Comparison of ENCODE assay signal across 20 mouse cellular contexts in genomic region chr19:5444954-5445353, GRCm38 (mm10). TPM values are rescaled to one million over a fixed set of nuclear protein-coding genes. Genes with fewer than 3 reads are reported as not detected.
DNase-seq lines count a peak whose midpoint lies in the region; ATAC-seq and TF ChIP-seq lines count a peak whose summit lies in the region.
"Had no signal": no experiment of that assay in that cellular context is flagged by ENCODE, and none has a peak within 500 bp of the region (broad histone marks: within the 10 kb centered on the region; RNA-seq: fewer than 3 reads in every experiment).

No protein-coding gene starts in this region.

- H3K9ac ChIP-seq in liver, postnatal 0 days (replicated peaks): no peak overlapping the region
- no peak overlapping the region for H3K9ac ChIP-seq in liver, embryonic 11.5 days (ENCODE audit: low read depth, low read length)
- no peak overlapping the region for H3K9ac ChIP-seq in embryonic facial prominence, embryonic 14.5 days (ENCODE audit: low read depth, low read length)
- H3K9ac ChIP-seq in heart, embryonic 11.5 days (ENCODE audit: low read depth, low read length): no peak overlapping the region
- H3K9ac ChIP-seq: hindbrain, embryonic 12.5 days; limb, embryonic 15.5 days had no signal

- no peaks in the 10 kb centered on the region for H3K36me3 ChIP-seq in liver, postnatal 0 days (replicated peaks; ENCODE audit: insufficient read depth, low read length)
- no peaks in the 10 kb centered on the region for H3K36me3 ChIP-seq in liver, embryonic 11.5 days (ENCODE audit: control insufficient read depth, insufficient read depth, low read length)
- no peaks in the 10 kb centered on the region for H3K36me3 ChIP-seq in embryonic facial prominence, embryonic 14.5 days (ENCODE audit: control insufficient read depth, insufficient read depth, low read length)
- no peaks in the 10 kb centered on the region for H3K36me3 ChIP-seq in heart, embryonic 11.5 days (ENCODE audit: control insufficient read depth, insufficient read depth, low read length)
- H3K36me3 ChIP-seq: hindbrain, embryonic 12.5 days; limb, embryonic 15.5 days had no signal

- H3K4me1 ChIP-seq in liver, postnatal 0 days (ENCODE audit: insufficient read depth): peaks cover 23% of the 10 kb centered on the region
- H3K4me1 ChIP-seq in liver, embryonic 11.5 days (replicated peaks; ENCODE audit: control insufficient read depth, insufficient read depth, low read length): peaks cover 15% of the 10 kb centered on the region
- 0 out of 2 replicates have a peak, but pooled peaks cover 4% of the 10 kb centered on the region for H3K4me1 ChIP-seq in embryonic facial prominence, embryonic 14.5 days (ENCODE audit: control insufficient read depth, insufficient read depth, low read length)
- H3K4me1 ChIP-seq in heart, embryonic 11.5 days (ENCODE audit: control insufficient read depth, insufficient read depth, low read length): peaks cover 19% of the 10 kb centered on the region

- DNase-seq in liver, postnatal 0 days: no peak
- no peak for DNase-seq in liver, embryonic 11.5 days (ENCODE audit: low spot score)
- DNase-seq in Muller cell, postnatal 12 days (ENCODE audit: inconsistent ontology term): peak; percentile 92
- DNase-seq in embryonic facial prominence, embryonic 14.5 days (ENCODE audit: low spot score): peak; percentile 11
- peak; percentile 44 to 71 for DNase-seq in kidney, postnatal 25 days
- no peak for DNase-seq in spleen, adult 12 weeks (ENCODE audit: low spot score)
- no peak for DNase-seq in right cerebral cortex, adult 18-20 months
- DNase-seq: adrenal gland, postnatal 25 days; cerebellum, adult 2 months; gastrocnemius, postnatal 36 days; layer of hippocampus, postnatal 36 days; thymus, postnatal 25 days had no signal

- H3K27ac ChIP-seq in liver, postnatal 0 days (ENCODE audit: low read depth): no peak overlapping the region
- no peak overlapping the region for H3K27ac ChIP-seq in liver, embryonic 11.5 days (ENCODE audit: low read depth, low read length)
- no peak overlapping the region for H3K27ac ChIP-seq in embryonic facial prominence, embryonic 14.5 days (replicated peaks; ENCODE audit: low read depth, low read length)
- no peak overlapping the region for H3K27ac ChIP-seq in heart, embryonic 11.5 days (ENCODE audit: low read depth, low read length)
- H3K27ac ChIP-seq: hindbrain, embryonic 12.5 days; limb, embryonic 15.5 days had no signal

- H3K9me3 ChIP-seq in liver, postnatal 0 days (ENCODE audit: low read length): peaks cover 4% of the 10 kb centered on the region; the same call in 1 of the 2 replicates
- peaks cover 5% of the 10 kb centered on the region; the same call in 1 of the 2 replicates for H3K9me3 ChIP-seq in liver, embryonic 11.5 days (ENCODE audit: control insufficient read depth, low read length)
- peaks cover 4% of the 10 kb centered on the region; the same call in 1 of the 2 replicates for H3K9me3 ChIP-seq in embryonic facial prominence, embryonic 14.5 days (ENCODE audit: control insufficient read depth, low read length)
- peaks cover 4% of the 10 kb centered on the region for H3K9me3 ChIP-seq in heart, embryonic 11.5 days (replicated peaks; ENCODE audit: control insufficient read depth, low read length)

- peaks cover 46% of the 10 kb centered on the region for H3K27me3 ChIP-seq in liver, postnatal 0 days (ENCODE audit: insufficient read depth, low read length)
- peaks cover 33% of the 10 kb centered on the region for H3K27me3 ChIP-seq in liver, embryonic 11.5 days (replicated peaks; ENCODE audit: control insufficient read depth, insufficient read depth, low read length)
- peaks cover 33% of the 10 kb centered on the region for H3K27me3 ChIP-seq in embryonic facial prominence, embryonic 14.5 days (replicated peaks; ENCODE audit: control insufficient read depth, insufficient read depth, low read length)
- H3K27me3 ChIP-seq in heart, embryonic 11.5 days (ENCODE audit: control insufficient read depth, insufficient read depth, low read length): peaks cover 48% of the 10 kb centered on the region

- ATAC-seq in liver, postnatal 0 days: no peak
- ATAC-seq in liver, embryonic 11.5 days (replicated peaks; ENCODE audit: low FRiP score): no peak
- no peak for ATAC-seq in embryonic facial prominence, embryonic 14.5 days (ENCODE audit: low read depth)
- ATAC-seq in heart, embryonic 11.5 days (replicated peaks; ENCODE audit: insufficient number of reproducible peaks, low FRiP score, low TSS enrichment): no peak
- ATAC-seq: forebrain, embryonic 16.5 days; inflammation-experienced regulatory T-cells, adult 6 months had no signal

- TF ChIP-seq CTCF in liver, postnatal 0 days (IDR thresholded peaks at IDR 0.05; ENCODE audit: low read depth): no peak

- no peak overlapping the region for H3K4me3 ChIP-seq in liver, postnatal 0 days (ENCODE audit: low read depth, low read length)
- no peak overlapping the region for H3K4me3 ChIP-seq in liver, embryonic 11.5 days (ENCODE audit: low read depth, low read length)
- no peak overlapping the region for H3K4me3 ChIP-seq in embryonic facial prominence, embryonic 14.5 days (ENCODE audit: low read depth, low read length)
- H3K4me3 ChIP-seq in heart, embryonic 11.5 days (ENCODE audit: low read depth, low read length): no peak overlapping the region
- H3K4me3 ChIP-seq: hindbrain, embryonic 12.5 days; limb, embryonic 15.5 days had no signal

- 32% methylated on average over 7 of the region's 7 CpGs for WGBS in liver, postnatal 0 days (ENCODE audit: insufficient replicate concordance)
- WGBS in liver, embryonic 11.5 days: 27% methylated on average over 7 of the region's 7 CpGs
- WGBS in embryonic facial prominence, embryonic 14.5 days: 31% methylated on average over 7 of the region's 7 CpGs
- 27% methylated on average over 7 of the region's 7 CpGs for WGBS in heart, embryonic 11.5 days (ENCODE audit: insufficient replicate concordance)

- TF ChIP-seq EP300 in liver, postnatal 0 days (IDR thresholded peaks at IDR 0.05; ENCODE audit: low read depth): no peak

- 0 out of 2 replicates have a peak overlapping the region, but pooled peaks have one; percentile 3 for H3K4me2 ChIP-seq in liver, postnatal 0 days (ENCODE audit: low read depth, low read length)
- no peak overlapping the region for H3K4me2 ChIP-seq in liver, embryonic 11.5 days
- H3K4me2 ChIP-seq in embryonic facial prominence, embryonic 14.5 days (ENCODE audit: low read depth, low read length): no peak overlapping the region
- no peak overlapping the region for H3K4me2 ChIP-seq in heart, embryonic 11.5 days
- H3K4me2 ChIP-seq: hindbrain, embryonic 12.5 days; limb, embryonic 15.5 days; midbrain, embryonic 11.5 days had no signal

RNA-seq across cellular contexts. Expression of gene Fosl1, which starts 2.4 kb away (rescaled TPM):
- not detected in 2 replicates for polyA plus RNA-seq in liver, postnatal 0 days (2015; fragmentation: Nextera tagmentation; extraction: Ambion mirVana)
- 0.52 and 0.59 TPM in 2 replicates for polyA plus RNA-seq in liver, embryonic 11.5 days (2014; fragmentation: Nextera tagmentation; extraction: Ambion mirVana)
- polyA plus RNA-seq in embryonic facial prominence, embryonic 14.5 days (2014; fragmentation: Nextera tagmentation; extraction: Ambion mirVana): not detected in 2 replicates
- polyA plus RNA-seq in heart, embryonic 11.5 days (2014; fragmentation: Nextera tagmentation; extraction: Ambion mirVana): not detected in 2 replicates
- polyA plus RNA-seq: cerebellum, adult 2 months; forebrain, embryonic 16.5 days; hindbrain, embryonic 12.5 days; inflammation-experienced regulatory T-cells, adult 6 months; limb, embryonic 15.5 days; liver, embryonic 16.5 days; midbrain, embryonic 11.5 days; neural tube, embryonic 11.5 days had no signal

RNA-seq across cellular contexts. Expression of gene Ccdc85b, which starts 12.7 kb away (rescaled TPM):
- polyA plus RNA-seq in liver, postnatal 0 days (2015; fragmentation: Nextera tagmentation; extraction: Ambion mirVana): 1.6 and 2.1 TPM in 2 replicates
- polyA plus RNA-seq in liver, embryonic 11.5 days (2014; fragmentation: Nextera tagmentation; extraction: Ambion mirVana): 5.8 and 6.3 TPM in 2 replicates
- 5.7 and 6.1 TPM in 2 replicates for polyA plus RNA-seq in embryonic facial prominence, embryonic 14.5 days (2014; fragmentation: Nextera tagmentation; extraction: Ambion mirVana)
- polyA plus RNA-seq in heart, embryonic 11.5 days (2014; fragmentation: Nextera tagmentation; extraction: Ambion mirVana): 8.1 and 10.0 TPM in 2 replicates

RNA-seq across cellular contexts. Expression of gene Fibp, which starts 15.5 kb away (rescaled TPM):
- polyA plus RNA-seq in liver, postnatal 0 days (2015; fragmentation: Nextera tagmentation; extraction: Ambion mirVana): 35.6 and 35.7 TPM in 2 replicates
- 60.9 and 66.7 TPM in 2 replicates for polyA plus RNA-seq in liver, embryonic 11.5 days (2014; fragmentation: Nextera tagmentation; extraction: Ambion mirVana)
- polyA plus RNA-seq in embryonic facial prominence, embryonic 14.5 days (2014; fragmentation: Nextera tagmentation; extraction: Ambion mirVana): 75.0 and 99.0 TPM in 2 replicates
- polyA plus RNA-seq in heart, embryonic 11.5 days (2014; fragmentation: Nextera tagmentation; extraction: Ambion mirVana): 73.6 and 79.8 TPM in 2 replicates

RNA-seq across cellular contexts. Expression of gene AI837181, which starts 20.0 kb away (rescaled TPM):
- polyA plus RNA-seq in liver, postnatal 0 days (2015; fragmentation: Nextera tagmentation; extraction: Ambion mirVana): 15.8 and 16.1 TPM in 2 replicates
- 24.2 and 27.2 TPM in 2 replicates for polyA plus RNA-seq in liver, embryonic 11.5 days (2014; fragmentation: Nextera tagmentation; extraction: Ambion mirVana)
- polyA plus RNA-seq in embryonic facial prominence, embryonic 14.5 days (2014; fragmentation: Nextera tagmentation; extraction: Ambion mirVana): 51.1 and 56.1 TPM in 2 replicates
- 23.8 and 27.4 TPM in 2 replicates for polyA plus RNA-seq in heart, embryonic 11.5 days (2014; fragmentation: Nextera tagmentation; extraction: Ambion mirVana)

RNA-seq across cellular contexts. Expression of gene Drap1, which starts 20.2 kb away (rescaled TPM):
- 71.5 and 74.2 TPM in 2 replicates for polyA plus RNA-seq in liver, postnatal 0 days (2015; fragmentation: Nextera tagmentation; extraction: Ambion mirVana)
- polyA plus RNA-seq in liver, embryonic 11.5 days (2014; fragmentation: Nextera tagmentation; extraction: Ambion mirVana): 124 and 151 TPM in 2 replicates
- 191 and 195 TPM in 2 replicates for polyA plus RNA-seq in embryonic facial prominence, embryonic 14.5 days (2014; fragmentation: Nextera tagmentation; extraction: Ambion mirVana)
- polyA plus RNA-seq in heart, embryonic 11.5 days (2014; fragmentation: Nextera tagmentation; extraction: Ambion mirVana): 138 and 150 TPM in 2 replicates

Comparison
In these comparisons a context has a peak if more than half of its experiments do, and no peak if none do; other contexts are left out.
1. DNase-seq: peak in Muller cell, postnatal 12 days (single experiment), embryonic facial prominence, embryonic 14.5 days (single experiment) and kidney, postnatal 25 days (2 of 2); none in liver, postnatal 0 days (single experiment), liver, embryonic 11.5 days (single experiment), spleen, adult 12 weeks (single experiment) and right cerebral cortex, adult 18-20 months (single experiment).